Mouse (Mus musculus) left cerebral cortex, postnatal 25 days (tissue): ENCODE measurements at regions not wholly inside any gene's neighbourhood (a gene's known extent, or its start where the extent isn't known, plus 50 kb on each side); places are given as distances from the start of the nearest gene placed in this dataset.

Experiments
- DNase-seq, 2 experiments: peaks; one replicate each; pipeline ENCODE4 v3.0.0; 2022; ENCODE audit warnings: low spot score in 2 of 2, mixed read lengths in 1 of 2
- intact Hi-C: fragments of 180-260 bp; cut with DNase I; formaldehyde crosslinking; loops from one replicate; pipeline ENCODE4 v1.15.1; 2025

DNA sequence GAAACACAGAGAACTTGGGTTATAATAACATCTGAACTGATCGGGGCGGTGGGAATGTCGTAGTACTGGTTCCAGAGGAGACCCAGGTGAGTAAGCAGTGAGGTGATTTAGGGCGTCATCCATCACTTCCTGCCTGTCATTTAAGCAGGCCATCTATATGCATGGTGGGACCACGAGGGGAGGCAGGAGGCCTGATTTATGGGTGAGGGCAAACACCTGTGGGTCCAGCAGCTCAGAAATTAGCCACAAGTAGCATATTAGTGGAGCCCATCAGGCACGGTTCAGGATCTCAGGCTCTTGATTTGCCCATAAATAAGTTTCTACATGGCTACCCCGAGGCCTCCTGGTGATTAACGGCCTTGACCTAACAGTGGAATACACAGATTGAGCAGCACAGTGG is 428.8 kb upstream of the Adamts16 start:
- intact Hi-C loops = no loop called here

GRCm38 (mm10) chr13:71269496-71269895 is 427.9 kb upstream of the Adamts16 start:
- intact Hi-C loops = no loop called here
- no peak for DNase-seq

More for the DNA sequence above, 428.8 kb upstream of the Adamts16 start:
- no peak for DNase-seq

DNA sequence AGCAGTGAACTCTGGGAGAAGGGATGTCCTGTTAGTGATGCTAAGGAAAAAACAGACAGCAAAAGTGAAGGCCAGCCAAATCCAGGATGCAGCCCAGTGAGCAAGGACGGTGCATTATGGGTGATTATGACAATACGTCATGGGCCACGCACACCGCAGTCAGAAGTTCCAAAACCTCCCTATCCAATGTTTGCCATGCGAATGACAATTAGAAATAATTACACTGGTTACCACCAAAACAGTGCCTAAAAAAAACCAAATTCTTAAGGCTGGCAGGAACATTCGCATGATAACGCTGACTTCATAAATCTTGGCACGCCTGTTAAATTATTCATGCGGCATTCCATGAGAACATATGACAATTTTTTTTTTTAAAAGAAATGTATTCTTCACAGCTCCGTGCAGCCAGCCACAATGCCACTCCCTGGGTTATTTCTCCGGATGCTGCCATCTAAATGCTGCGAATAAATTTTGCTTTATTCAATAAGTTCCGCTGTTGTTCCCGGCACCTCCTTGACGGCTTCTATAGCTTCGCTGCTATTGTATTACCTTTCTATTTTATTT is 421.8 kb upstream of the Adamts16 start:
- intact Hi-C loops = no loop called here
- no peak for DNase-seq

DNA sequence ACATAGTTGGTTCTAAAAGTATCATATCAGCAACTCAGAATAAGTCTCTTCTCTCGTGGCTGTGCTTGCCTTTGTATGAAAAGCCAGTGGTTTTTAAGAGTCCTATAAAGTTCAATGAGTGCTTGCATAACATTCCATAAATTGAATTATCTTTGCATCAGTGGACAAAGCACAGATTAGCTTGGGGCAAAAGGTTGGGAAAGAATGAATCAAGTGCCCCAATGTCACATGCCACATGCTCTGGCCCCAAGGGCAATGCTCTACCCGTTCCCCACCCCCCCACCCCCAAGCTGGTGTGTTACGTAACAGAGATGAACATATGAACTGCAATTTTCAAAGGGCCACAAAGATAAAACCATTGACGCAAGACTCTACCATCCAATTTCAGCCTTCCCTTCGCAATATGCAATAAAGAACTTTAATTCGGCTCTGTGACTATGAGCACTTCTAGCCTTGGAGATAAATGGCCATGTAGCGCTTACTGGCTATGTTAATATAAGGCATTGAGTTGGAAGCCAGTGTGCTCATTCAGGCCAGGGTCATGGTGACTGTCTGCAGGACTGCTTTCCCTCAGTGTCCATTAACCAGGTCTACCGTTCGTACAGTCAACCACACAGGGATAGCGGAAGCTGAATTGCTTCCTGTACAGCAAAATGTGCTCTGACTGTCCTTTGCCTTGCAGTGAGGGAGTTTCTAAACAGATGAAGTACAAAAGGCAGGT is 421.1 kb upstream of the Adamts16 start:
- intact Hi-C loops = no loop called here
- DNase-seq = no peak

DNA sequence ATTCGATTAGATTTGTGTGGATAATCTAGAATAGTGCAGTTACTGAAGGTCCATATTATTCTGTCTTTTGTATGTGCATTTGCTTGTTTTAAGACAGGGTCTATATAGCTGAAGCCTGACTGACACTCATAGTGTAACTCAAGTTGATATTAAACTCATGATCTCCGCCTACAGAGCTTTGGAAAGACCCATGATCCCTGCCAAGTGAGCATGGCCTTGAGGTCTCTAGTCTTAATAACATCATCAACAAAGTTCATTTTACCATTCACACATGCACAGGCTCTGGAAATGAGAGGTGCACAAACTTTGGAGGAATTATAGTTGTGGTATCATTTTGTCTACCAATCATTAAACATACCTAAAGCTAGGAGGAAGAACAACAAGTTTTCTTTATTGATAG is 412.4 kb upstream of the Adamts16 start:
- intact Hi-C loops = no loop called here
- DNase-seq = no peak

DNA sequence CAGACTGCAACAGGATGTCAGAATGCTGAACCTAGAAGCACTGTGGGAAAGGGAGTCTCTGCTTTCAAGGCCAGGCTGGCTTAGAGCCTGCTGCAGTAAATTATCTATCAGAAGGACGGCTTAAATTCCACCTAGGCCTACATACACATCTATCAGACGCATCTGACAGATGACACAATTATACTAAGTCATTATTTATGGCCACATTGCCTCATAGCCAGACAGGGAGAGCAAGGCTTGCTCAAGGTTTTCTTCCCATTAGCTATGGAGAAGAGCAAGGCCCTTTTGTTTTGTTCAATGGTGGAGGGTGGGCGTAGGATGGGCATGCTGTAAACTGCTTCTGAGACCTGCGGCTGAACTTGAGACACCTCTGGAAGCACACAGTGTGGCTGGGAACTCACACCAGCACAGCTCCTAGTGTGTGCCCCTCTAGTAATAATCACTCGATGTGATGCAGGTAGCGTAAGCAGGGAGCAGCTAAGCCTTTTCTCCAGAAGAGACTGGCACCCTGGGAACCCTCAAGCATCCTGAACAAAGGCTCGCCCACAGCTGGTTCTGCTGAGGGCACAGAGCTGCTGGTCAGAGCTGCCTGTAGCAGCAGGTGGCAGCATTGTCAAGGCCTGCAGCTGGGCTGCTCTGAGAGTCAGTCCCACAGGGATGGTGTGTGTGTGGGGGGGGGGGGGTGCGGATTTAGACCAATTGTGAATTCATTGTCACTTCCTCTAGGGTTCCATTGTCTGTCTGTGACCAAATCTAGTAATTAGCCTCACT is 406.8 kb upstream of the Adamts16 start:
- intact Hi-C loops = loop anchor here (10.0 kb wide), 2 partner anchors 244 to 706 kb away; no protein-coding TSS in a partner anchor
- DNase-seq = peak; percentile 18 to 24

DNA sequence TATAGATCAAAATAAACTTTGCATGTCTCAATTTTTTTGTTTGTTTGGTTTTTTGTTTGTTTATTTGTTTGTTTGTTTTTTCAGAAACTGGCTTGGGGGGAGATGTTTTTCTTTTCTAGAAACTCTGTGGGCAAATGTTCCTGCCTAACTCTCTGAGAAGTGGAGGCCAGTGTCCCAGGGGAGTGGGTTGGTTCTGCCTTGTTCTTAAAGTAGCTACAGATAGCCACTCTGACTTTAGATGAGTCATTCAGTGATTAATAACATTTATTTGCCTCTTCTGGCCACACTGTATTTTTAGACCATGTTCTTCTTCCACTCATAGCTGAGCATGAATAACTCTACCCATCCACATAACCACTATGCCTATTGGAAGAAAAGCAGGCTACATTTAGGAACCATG is 405.6 kb upstream of the Adamts16 start:
- intact Hi-C loops = loop anchor here (10.0 kb wide), 2 partner anchors 242 to 708 kb away; no protein-coding TSS in a partner anchor
- no peak for DNase-seq

DNA sequence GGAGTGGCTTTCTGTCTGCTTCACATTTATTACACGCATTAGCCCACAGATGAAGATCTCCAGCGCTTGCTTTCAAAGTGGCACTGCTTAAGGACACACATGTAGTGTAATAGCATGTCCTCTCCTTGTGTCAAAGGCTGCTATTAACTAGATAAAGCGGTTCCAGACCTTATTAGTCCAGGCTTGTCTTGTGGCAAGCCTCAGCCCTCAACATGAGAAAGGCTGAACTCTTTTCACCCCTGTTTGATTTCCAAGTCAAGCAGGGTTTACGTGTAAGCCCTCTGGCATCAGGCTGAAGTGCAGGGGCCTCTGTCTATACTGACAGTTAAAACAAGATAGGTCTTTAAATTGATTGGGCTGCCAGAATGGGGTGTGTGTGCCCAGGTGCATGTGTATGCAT is 403.7 kb upstream of the Adamts16 start:
- intact Hi-C loops = loop anchor here (10.0 kb wide), 2 partner anchors 241 to 709 kb away; no protein-coding TSS in a partner anchor
- no peak for DNase-seq

- no peak for DNase-seq
- intact Hi-C loops = loop anchor here (5.0 to 10.0 kb wide), 3 partner anchors 132 to 715 kb away; no protein-coding TSS in a partner anchor
These were observed 398.2 kb upstream of the Adamts16 start for GRCm38 (mm10) chr13:71239782-71240181.

- intact Hi-C loops = no loop called here
- no peak for DNase-seq
These were observed 393.7 kb upstream of the Adamts16 start for GRCm38 (mm10) chr13:71235338-71235737.

DNA sequence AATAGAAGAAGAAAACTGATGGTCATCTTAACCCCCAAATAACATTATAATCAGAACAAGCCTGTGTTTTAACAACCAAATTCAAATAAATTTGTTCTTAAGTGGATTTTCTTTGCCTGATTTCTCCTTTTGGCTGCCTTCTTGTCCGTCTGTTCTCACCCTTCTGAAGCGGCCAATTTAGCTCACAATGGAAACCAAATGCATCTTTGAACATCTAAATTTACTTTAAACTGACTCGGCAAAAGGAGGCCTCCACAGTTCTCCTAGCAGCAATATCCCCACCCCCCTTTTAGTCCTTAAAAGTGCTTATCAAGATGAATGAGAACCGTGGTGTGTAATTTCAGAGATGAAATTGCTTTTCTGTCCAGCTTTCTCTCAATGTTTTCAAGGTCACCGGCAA is 389.6 kb upstream of the Adamts16 start:
- intact Hi-C loops = no loop called here
- DNase-seq = peak in 1 of 2 experiments; percentile 65

- intact Hi-C loops = no loop called here
- DNase-seq = no peak
These were observed 373.2 kb upstream of the Adamts16 start for GRCm38 (mm10) chr13:71214776-71215175.

DNA sequence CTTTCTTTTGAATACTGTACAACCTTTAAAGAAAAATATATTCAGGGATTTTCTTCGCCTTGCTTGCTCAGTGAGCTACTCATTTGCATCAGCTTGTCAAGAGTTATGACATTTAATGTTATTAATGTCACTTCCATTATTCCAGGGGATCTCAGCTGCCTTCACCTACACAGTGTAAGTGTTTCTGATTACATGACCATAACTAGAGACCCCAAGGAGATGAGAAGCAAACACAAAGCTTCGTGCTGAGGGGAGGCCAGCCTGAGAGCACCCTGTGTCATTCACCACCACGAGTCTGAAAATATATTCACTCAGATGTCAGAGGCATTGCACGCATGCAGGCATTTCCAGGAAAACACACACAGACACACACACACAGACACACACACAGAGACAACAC is 369.8 kb upstream of the Adamts16 start:
- DNase-seq = no peak

GRCm38 (mm10) chr13:71210658-71211251 is 369.1 kb upstream of the Adamts16 start:
- no peak for DNase-seq
- intact Hi-C loops = no loop called here

More for the DNA sequence above, 369.8 kb upstream of the Adamts16 start:
- intact Hi-C loops = no loop called here

DNA sequence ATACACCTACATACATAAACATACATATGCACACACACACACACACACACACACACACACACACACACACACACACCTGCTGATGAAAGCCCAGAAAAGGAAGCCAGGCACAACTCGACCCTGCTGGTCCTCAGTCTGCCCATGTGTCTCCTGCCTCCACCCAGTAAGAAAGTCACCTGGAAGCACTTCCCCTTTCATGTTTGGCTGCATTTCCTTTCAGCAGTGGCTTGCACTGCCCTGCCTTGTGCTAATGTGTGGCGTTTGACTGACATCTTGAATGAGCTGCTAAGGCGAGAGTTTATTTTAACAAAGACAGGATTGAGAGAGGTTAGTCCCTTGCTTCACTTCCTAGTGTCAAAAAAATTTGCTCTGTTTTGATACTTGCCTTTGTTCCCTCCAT is 364.1 kb upstream of the Adamts16 start:
- DNase-seq = no peak
- intact Hi-C loops = no loop called here

DNA sequence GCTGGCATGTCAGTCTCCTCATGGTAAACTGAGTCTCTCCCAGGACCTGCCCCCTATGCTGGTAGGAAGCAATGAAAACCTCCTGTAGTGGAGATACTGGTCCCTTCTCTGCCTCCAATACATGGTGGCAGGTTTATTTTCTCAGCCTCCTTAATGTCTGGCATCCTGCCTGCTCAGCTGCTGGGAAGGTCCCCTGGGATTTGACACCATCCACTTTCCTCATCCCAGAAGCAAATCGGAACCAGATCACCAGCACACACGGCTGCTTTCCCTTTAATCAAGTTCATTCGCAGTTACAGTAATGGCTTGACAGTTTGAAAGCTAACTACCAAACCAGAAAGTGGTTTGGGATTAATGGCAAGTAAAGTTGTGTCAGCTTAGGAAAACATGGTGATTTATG is 359.0 kb upstream of the Adamts16 start:
- intact Hi-C loops = no loop called here
- DNase-seq = no peak

DNA sequence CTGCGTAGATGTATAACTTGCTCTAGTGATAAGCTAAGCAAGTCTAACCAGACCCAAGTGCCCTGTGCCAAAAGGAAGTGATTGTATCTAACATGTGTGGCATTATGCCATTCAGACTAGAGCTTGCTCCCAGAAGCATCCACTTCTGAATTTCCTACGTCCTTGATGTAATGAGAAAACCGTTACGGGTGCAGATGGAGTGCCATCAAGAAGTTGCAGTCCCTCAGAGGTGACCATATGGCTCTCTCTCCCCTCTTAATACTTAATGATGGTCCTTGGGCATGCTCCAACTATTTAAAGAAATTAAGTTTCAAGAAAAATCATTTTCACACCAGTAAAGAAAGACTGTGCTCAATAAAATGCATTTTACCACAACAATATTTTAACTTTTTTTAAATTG is 354.1 kb upstream of the Adamts16 start:
- intact Hi-C loops = no loop called here
- no peak for DNase-seq

DNA sequence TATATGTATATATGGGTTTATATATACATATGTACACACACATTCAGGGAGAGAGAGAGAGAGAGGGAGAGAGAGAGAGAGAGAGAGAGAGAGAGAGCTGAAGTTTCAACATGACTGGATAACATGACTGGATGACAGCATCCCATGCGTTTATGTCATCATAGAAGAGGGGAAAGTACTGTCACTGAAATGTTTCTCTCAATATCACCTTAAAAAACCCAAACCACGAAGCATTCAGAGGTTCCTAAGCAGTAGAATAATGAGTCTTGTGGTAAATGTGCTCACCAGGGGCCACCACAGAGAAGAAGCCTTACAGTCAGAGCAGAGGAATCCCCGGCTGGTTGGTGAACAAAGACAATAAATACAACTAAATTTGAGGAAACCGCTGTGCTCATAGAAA is 342.9 kb upstream of the Adamts16 start:
- intact Hi-C loops = no loop called here
- no peak for DNase-seq

- intact Hi-C loops = no loop called here
- DNase-seq = no peak
These were observed 337.5 kb upstream of the Adamts16 start for GRCm38 (mm10) chr13:71179083-71179482.

DNA sequence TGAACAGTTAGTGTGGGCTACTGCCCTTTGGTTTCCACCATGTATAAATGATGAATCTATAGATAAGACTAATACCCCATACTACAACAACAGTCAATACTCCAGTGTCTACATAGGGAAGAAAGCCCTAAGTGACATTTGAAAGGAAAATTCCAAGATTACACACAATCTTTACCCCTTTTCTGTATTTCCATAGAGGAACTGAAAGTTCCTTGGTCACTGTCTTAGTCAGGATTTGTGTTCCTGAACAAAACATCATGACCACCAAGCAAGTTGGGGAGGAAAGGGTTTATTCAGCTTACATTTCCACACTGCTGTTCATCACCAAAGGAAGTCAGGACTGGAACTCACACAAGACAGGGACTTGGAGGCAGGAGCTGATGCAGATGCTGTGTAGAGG is 332.7 kb upstream of the Adamts16 start:
- no peak for DNase-seq
- intact Hi-C loops = no loop called here
